Mouse (Mus musculus) common myeloid progenitor, adult 5-6 weeks (primary cell): ENCODE measurements around the gene Tmem189. TPM values are rescaled to one million over a fixed set of nuclear protein-coding genes. Genes with fewer than 3 reads are reported as not detected.

ENCODE experiments used
- ATAC-seq: replicated peaks from 2 replicates; pipeline ENCODE4 v1.8.0; 2016; ENCODE audit warnings: low read depth, mild to moderate bottlenecking, moderate TSS enrichment, inconsistent platforms; ENCODE audit not compliant: poor library complexity, severe bottlenecking
- total RNA-seq: library from RNA; stranded (forward); fragments of 200-1000, 187-1606 nt; gene quantifications from 2 replicates; pipeline ENCODE4 v1.2.3, GENCODE M21; 2017

Gene Tmem189
- total RNA-seq, 1 experiment from 2014 or later: 27.5 TPM

GRCm38 (mm10) chr2:167600481-167600995 lies 89.1 kb downstream of the Tmem189 start:
- no peak for ATAC-seq

- no peak for ATAC-seq
Measured at GRCm38 (mm10) chr2:167599917-167600316, 89.7 kb downstream of the Tmem189 start.

GRCm38 (mm10) chr2:167599195-167599594 lies 90.4 kb downstream of the Tmem189 start:
- no peak for ATAC-seq

GRCm38 (mm10) chr2:167597492-167598186 lies 92.0 kb downstream of the Tmem189 start:
- no peak for ATAC-seq

- no peak for ATAC-seq
Measured at GRCm38 (mm10) chr2:167596726-167597491, 92.7 kb downstream of the Tmem189 start.

- no peak for ATAC-seq
Measured at GRCm38 (mm10) chr2:167596262-167596661, 93.4 kb downstream of the Tmem189 start.

- ATAC-seq: no peak
Measured at GRCm38 (mm10) chr2:167595761-167596171, 93.9 kb downstream of the Tmem189 start.

GRCm38 (mm10) chr2:167594444-167594934 lies 95.1 kb downstream of the Tmem189 start:
- no peak for ATAC-seq

- no peak for ATAC-seq
Measured at GRCm38 (mm10) chr2:167593551-167594250, 95.9 kb downstream of the Tmem189 start.

Other genes starting within 250 kb of the Tmem189 start
- 22.9 and 29.9 TPM in 2 replicates for gene Rnf114, start 197.2 kb downstream of the Tmem189 start, total RNA-seq
- gene Spata2, start 196.9 kb downstream of the Tmem189 start, total RNA-seq: 7.6 and 9.9 TPM in 2 replicates
- gene Snai1, start 151.6 kb downstream of the Tmem189 start, total RNA-seq: not detected in 2 replicates
- 60.9 and 84.5 TPM in 2 replicates for gene Ube2v1, start 57.7 kb downstream of the Tmem189 start, total RNA-seq
- gene Gm20431, start 28.3 kb downstream of the Tmem189 start, total RNA-seq: not detected in 2 replicates
- 4.7 and 6.5 TPM in 2 replicates for gene Cebpb, start 907 bp downstream of the Tmem189 start, total RNA-seq
- 33.2 and 63.6 TPM in 2 replicates for gene Ptpn1, start 242.2 kb upstream of the Tmem189 start, total RNA-seq